Mouse (Mus musculus): ENCODE measurements around the gene Pts.

DNA sequence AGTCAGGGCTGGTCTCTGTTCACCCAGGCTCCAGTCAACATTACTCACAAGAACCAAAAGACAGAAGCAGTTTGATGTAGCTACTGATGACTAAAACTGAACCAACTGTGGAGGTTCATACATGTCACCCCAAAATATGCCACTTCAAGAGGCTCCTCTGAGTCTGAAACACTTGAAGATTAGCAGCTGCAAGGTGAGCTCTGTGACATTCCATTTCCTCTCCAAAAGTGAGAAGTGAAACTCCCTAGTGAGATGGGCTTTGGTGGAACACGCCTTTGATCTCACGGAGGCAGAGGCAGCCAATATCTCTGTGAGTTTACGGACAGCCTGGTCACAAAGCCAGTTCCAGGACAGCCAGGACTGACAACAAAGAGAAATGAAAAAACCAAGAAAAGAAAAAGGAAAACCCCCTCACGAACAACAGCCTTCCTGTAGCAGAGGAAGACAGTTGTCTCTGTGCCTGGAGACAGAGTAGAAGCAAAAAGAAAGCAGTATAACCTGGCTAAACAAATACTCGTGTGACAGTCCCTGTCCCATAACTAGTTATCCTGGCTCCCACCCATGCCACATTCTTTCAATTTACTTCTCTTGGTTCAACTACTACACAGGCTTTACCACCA, 19.4 kb upstream of the Pts start:
- TF ChIP-seq GATA1 (IDR thresholded peaks at IDR 0.05; ENCODE audit: borderline replicate concordance, low read length) (no peak), FLI1 (IDR thresholded peaks at IDR 0.05; ENCODE audit: low read length) (no peak)

Data from megakaryocyte, embryonic 14.5 days (primary cell).